Mouse (Mus musculus) kidney, adult 2 months (tissue): ENCODE data around the gene Pacrg.

ENCODE experiments used
- CTCF ChIP-seq: fragments of 200-500 bp; conservative IDR thresholded peaks from 2 replicates; pipeline ENCODE4 v1.5.1; 2011; ENCODE audit warnings: low read depth, mild to moderate bottlenecking, control low read depth, low read length, moderate library complexity, mixed read lengths; ENCODE audit not compliant: insufficient read depth, insufficient read length
- POLR2A ChIP-seq: fragments of 200-500 bp; IDR thresholded peaks from one replicate; pipeline ENCODE4 v1.6.1; 2011; ENCODE audit warnings: low read depth, low read length, control low read depth

- no peak for TF ChIP-seq CTCF
- no peak for TF ChIP-seq POLR2A
Observed at GRCm38 (mm10) chr17:10378467-10379175, 461.5 kb downstream of the Pacrg start.
